Mouse (Mus musculus) brown adipose tissue, adult 24 weeks (tissue): ENCODE data around the gene Parp8. TPM values are rescaled to one million over a fixed set of nuclear protein-coding genes. Genes with fewer than 3 reads are reported as not detected.
"Not testable (repeated sequence)": the region's sequence is repeated elsewhere in the genome, so short reads cannot be mapped to it uniquely, and the experiment has no call there.

ENCODE experiments used
- H3K27ac ChIP-seq: fragments of 200-500 bp; replicated peaks from 2 replicates; pipeline ENCODE4 v1.5.1; 2012; ENCODE audit warnings: low read depth, mild to moderate bottlenecking, low read length
- H3K4me1 ChIP-seq: fragments of 200-500 bp; 2 replicates; pipeline ENCODE4 v1.6.1; 2012; ENCODE audit warnings: low read length, mixed read lengths; ENCODE audit not compliant: control insufficient read depth, insufficient read depth, insufficient read length
- H3K4me3 ChIP-seq: fragments of 200-500 bp; 2 replicates; pipeline ENCODE4 v1.5.1; 2012; ENCODE audit warnings: low read depth, mild to moderate bottlenecking, low read length, moderate library complexity; ENCODE audit not compliant: insufficient read depth
- polyA plus RNA-seq: library from polyadenylated mRNA; stranded (reverse); fragments of >200 nt; gene quantifications from 2 replicates; pipeline ENCODE4 v1.2.4, GENCODE M21; 2012; ENCODE audit not compliant: missing spikeins, insufficient read depth, insufficient read length

The Parp8 gene
- polyA plus RNA-seq, 1 experiment = 2.2 TPM

GRCm38 (mm10) chr13:116958776-116959589 is 66.4 kb downstream of the Parp8 start:
- H3K4me1 ChIP-seq = peaks cover 2% of the 10 kb centered on the region; the same call in 1 of the 2 replicates
- no peak overlapping the region for H3K4me3 ChIP-seq
- no peak overlapping the region for H3K27ac ChIP-seq

GRCm38 (mm10) chr13:116957577-116957976 is 67.8 kb downstream of the Parp8 start:
- H3K27ac ChIP-seq = no peak overlapping the region
- no peaks in the 10 kb centered on the region for H3K4me1 ChIP-seq
- no peak overlapping the region for H3K4me3 ChIP-seq

- no peak overlapping the region for H3K27ac ChIP-seq
- peaks cover 2% of the 10 kb centered on the region; the same call in 1 of the 2 replicates for H3K4me1 ChIP-seq
- H3K4me3 ChIP-seq = no peak overlapping the region
Observed at GRCm38 (mm10) chr13:116951336-116951735, 74.0 kb downstream of the Parp8 start.

GRCm38 (mm10) chr13:116949527-116949926 is 75.8 kb downstream of the Parp8 start:
- Histone ChIP-seq H3K4me3 (no peak overlapping the region), H3K27ac (no peak overlapping the region), H3K4me1 (peaks cover 2% of the 10 kb centered on the region; the same call in 1 of the 2 replicates)

GRCm38 (mm10) chr13:116949056-116949455 is 76.3 kb downstream of the Parp8 start:
- peaks cover 2% of the 10 kb centered on the region; the same call in 1 of the 2 replicates for H3K4me1 ChIP-seq
- H3K4me3 ChIP-seq = no peak overlapping the region
- H3K27ac ChIP-seq = no peak overlapping the region

GRCm38 (mm10) chr13:116948299-116948659 is 77.1 kb downstream of the Parp8 start:
- no peak overlapping the region for H3K27ac ChIP-seq
- peaks cover 2% of the 10 kb centered on the region; the same call in 1 of the 2 replicates for H3K4me1 ChIP-seq
- no peak overlapping the region for H3K4me3 ChIP-seq

GRCm38 (mm10) chr13:116947611-116948298 is 77.6 kb downstream of the Parp8 start:
- no peak overlapping the region for H3K4me3 ChIP-seq
- H3K27ac ChIP-seq = no peak overlapping the region
- H3K4me1 ChIP-seq = peaks cover 2% of the 10 kb centered on the region; the same call in 1 of the 2 replicates

GRCm38 (mm10) chr13:116946566-116946965 is 78.8 kb downstream of the Parp8 start:
- Histone ChIP-seq H3K4me1 (peaks cover 2% of the 10 kb centered on the region; the same call in 1 of the 2 replicates), H3K27ac (no peak overlapping the region), H3K4me3 (no peak overlapping the region)

GRCm38 (mm10) chr13:116941280-116942015 is 83.9 kb downstream of the Parp8 start:
- Histone ChIP-seq H3K4me1 (no peaks in the 10 kb centered on the region), H3K27ac (no peak overlapping the region), H3K4me3 (no peak overlapping the region)

- H3K4me1 ChIP-seq = no peaks in the 10 kb centered on the region
- no peak overlapping the region for H3K4me3 ChIP-seq
- no peak overlapping the region for H3K27ac ChIP-seq
Observed at GRCm38 (mm10) chr13:116940761-116941160, 84.6 kb downstream of the Parp8 start.

GRCm38 (mm10) chr13:116937019-116937418 is 88.3 kb downstream of the Parp8 start:
- not testable (repeated sequence) for H3K27ac ChIP-seq, H3K4me3 ChIP-seq, H3K4me1 ChIP-seq

- no peak overlapping the region for H3K27ac ChIP-seq
- H3K4me3 ChIP-seq = no peak overlapping the region
- H3K4me1 ChIP-seq = no peaks in the 10 kb centered on the region
Observed at GRCm38 (mm10) chr13:116917387-116917930, 107.9 kb downstream of the Parp8 start.

- Histone ChIP-seq H3K4me3 (no peak overlapping the region), H3K27ac (no peak overlapping the region), H3K4me1 (no peaks in the 10 kb centered on the region)
Observed at GRCm38 (mm10) chr13:116908284-116908683, 117.1 kb downstream of the Parp8 start.

GRCm38 (mm10) chr13:116903394-116903793 is 121.9 kb downstream of the Parp8 start:
- Histone ChIP-seq H3K4me3 (no peak overlapping the region), H3K27ac (no peak overlapping the region), H3K4me1 (no peaks in the 10 kb centered on the region)

GRCm38 (mm10) chr13:116898395-116898794 is 126.9 kb downstream of the Parp8 start:
- H3K4me3 ChIP-seq = no peak overlapping the region
- no peaks in the 10 kb centered on the region for H3K4me1 ChIP-seq
- no peak overlapping the region for H3K27ac ChIP-seq
